Mouse (Mus musculus): Measurements from ENCODE around the gene Ahnak2. TPM values are rescaled to one million over a fixed set of nuclear protein-coding genes. Genes with fewer than 3 reads are reported as not detected.

Ahnak2 gene
- polyA plus RNA-seq, 1 experiment = 0.83 TPM

- no peaks in the 10 kb centered on the region for H3K4me1 ChIP-seq (ENCODE audit: control insufficient read depth, insufficient read depth, insufficient read length)
- TF ChIP-seq CTCF (IDR thresholded peaks at IDR 0.05; ENCODE audit: extremely low read depth, insufficient read depth, insufficient read length, insufficient replicate concordance) (no peak), POLR2A (IDR thresholded peaks at IDR 0.05; ENCODE audit: low read depth, low read length) (no peak)
- no peak for DNase-seq (ENCODE audit: low read depth in 1 of 2, low spot score in 2 of 2)
- H3K27me3 ChIP-seq (ENCODE audit: control insufficient read depth, insufficient read depth, low read length) = no peaks in the 10 kb centered on the region
- H3K27ac ChIP-seq (ENCODE audit: insufficient read depth, low read length) = no peak overlapping the region
- H3K4me3 ChIP-seq (ENCODE audit: extremely low read depth, insufficient read depth, insufficient read length) = no peak overlapping the region
- peaks cover 29% of the 10 kb centered on the region for H3K36me3 ChIP-seq (ENCODE audit: control insufficient read depth, insufficient read depth, low read length)
- WGBS = 84% methylated on average over 6 of the region's 6 CpGs
These were observed 33.4 kb downstream of the Ahnak2 start for GRCm38 (mm10) chr12:112769031-112769430.

DNA sequence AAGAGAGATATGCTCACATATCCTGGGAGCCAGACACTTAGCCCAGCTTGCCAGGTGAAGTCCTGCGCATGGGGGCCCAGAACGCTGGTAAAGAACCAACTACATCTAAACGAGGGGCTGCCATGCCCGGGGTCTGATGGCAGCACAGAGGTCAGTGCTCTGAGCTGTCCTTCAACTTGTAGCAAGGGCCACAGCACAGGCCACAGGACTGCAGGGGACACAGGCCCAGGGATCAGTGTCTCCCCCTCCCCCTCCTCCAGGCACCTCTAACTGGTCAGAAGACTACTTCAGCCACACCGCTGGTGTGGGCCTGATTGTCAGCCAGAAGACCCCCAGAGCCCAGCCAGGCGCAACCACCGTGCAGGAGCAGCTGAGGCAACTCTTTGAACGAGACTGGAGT, 34.3 kb downstream of the Ahnak2 start:
- Histone ChIP-seq H3K27ac (ENCODE audit: insufficient read depth, low read length) (no peak overlapping the region), H3K27me3 (ENCODE audit: control insufficient read depth, insufficient read depth, low read length) (no peaks in the 10 kb centered on the region), H3K4me3 (ENCODE audit: extremely low read depth, insufficient read depth, insufficient read length) (no peak overlapping the region), H3K36me3 (ENCODE audit: control insufficient read depth, insufficient read depth, low read length) (peaks cover 33% of the 10 kb centered on the region), H3K4me1 (ENCODE audit: control insufficient read depth, insufficient read depth, insufficient read length) (no peaks in the 10 kb centered on the region)
- 88% methylated on average over 8 of the region's 8 CpGs for WGBS
- DNase-seq (ENCODE audit: low read depth in 1 of 2, low spot score in 2 of 2) = no peak
- TF ChIP-seq CTCF (IDR thresholded peaks at IDR 0.05; ENCODE audit: extremely low read depth, insufficient read depth, insufficient read length, insufficient replicate concordance) = no peak
- no peak for TF ChIP-seq POLR2A (IDR thresholded peaks at IDR 0.05; ENCODE audit: low read depth, low read length)

DNA sequence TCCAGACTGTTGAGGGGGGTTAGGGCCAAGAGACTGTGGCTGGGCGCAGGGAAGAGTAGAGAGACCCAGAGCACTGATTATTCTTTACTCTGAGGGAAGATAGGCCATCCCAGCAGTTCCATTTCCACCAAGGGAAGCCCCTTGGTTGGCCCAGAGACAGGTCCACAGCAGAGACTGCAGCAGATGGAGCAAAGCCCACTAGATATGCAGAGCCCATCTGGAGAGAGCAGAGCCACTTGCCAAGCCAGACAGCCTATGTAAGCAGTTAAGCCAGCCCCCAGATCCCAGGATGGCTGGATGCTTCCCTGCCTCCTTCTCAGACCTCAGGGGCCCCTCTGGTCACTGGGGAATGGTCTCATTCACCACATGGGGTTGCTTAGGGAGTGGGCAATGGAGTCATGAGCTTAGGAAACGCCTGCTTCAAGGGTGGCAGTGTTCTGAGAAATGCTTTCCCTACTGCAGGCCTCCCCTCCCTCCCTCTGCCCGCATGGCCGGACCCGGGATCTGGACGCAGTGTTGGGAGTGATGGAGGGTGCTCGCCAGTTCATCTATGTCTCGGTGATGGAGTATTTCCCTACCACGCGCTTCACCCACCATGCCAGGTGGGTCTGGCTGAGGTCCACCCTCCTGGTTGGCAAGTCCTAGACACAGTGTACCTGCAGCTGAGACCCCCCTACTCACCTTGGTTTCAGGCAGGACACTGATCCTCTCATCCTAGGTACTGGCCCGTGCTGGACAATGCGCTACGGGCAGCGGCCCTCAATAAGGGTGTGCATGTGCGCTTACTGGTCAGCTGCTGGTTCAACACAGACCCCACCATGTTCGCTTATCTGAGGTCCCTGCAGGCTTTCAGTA, 35.2 kb downstream of the Ahnak2 start:
- Histone ChIP-seq H3K27me3 (ENCODE audit: control insufficient read depth, insufficient read depth, low read length) (no peaks in the 10 kb centered on the region), H3K36me3 (ENCODE audit: control insufficient read depth, insufficient read depth, low read length) (peaks cover 33% of the 10 kb centered on the region), H3K4me1 (ENCODE audit: control insufficient read depth, insufficient read depth, insufficient read length) (no peaks in the 10 kb centered on the region), H3K27ac (ENCODE audit: insufficient read depth, low read length) (no peak overlapping the region), H3K4me3 (ENCODE audit: extremely low read depth, insufficient read depth, insufficient read length) (no peak overlapping the region)
- TF ChIP-seq CTCF (IDR thresholded peaks at IDR 0.05; ENCODE audit: extremely low read depth, insufficient read depth, insufficient read length, insufficient replicate concordance) (no peak), POLR2A (IDR thresholded peaks at IDR 0.05; ENCODE audit: low read depth, low read length) (no peak)
- 93% methylated on average over 16 of the region's 16 CpGs for WGBS
- DNase-seq (ENCODE audit: low read depth in 1 of 2, low spot score in 2 of 2) = no peak

GRCm38 (mm10) chr12:112766586-112766985, 35.9 kb downstream of the Ahnak2 start:
- Histone ChIP-seq H3K4me3 (ENCODE audit: extremely low read depth, insufficient read depth, insufficient read length) (no peak overlapping the region), H3K4me1 (ENCODE audit: control insufficient read depth, insufficient read depth, insufficient read length) (no peaks in the 10 kb centered on the region), H3K27me3 (ENCODE audit: control insufficient read depth, insufficient read depth, low read length) (no peaks in the 10 kb centered on the region), H3K27ac (ENCODE audit: insufficient read depth, low read length) (no peak overlapping the region), H3K36me3 (ENCODE audit: control insufficient read depth, insufficient read depth, low read length) (peaks cover 33% of the 10 kb centered on the region)
- no peak for DNase-seq (ENCODE audit: low read depth in 1 of 2, low spot score in 2 of 2)
- 98% methylated on average over 7 of the region's 7 CpGs for WGBS
- TF ChIP-seq CTCF (IDR thresholded peaks at IDR 0.05; ENCODE audit: extremely low read depth, insufficient read depth, insufficient read length, insufficient replicate concordance) (no peak), POLR2A (IDR thresholded peaks at IDR 0.05; ENCODE audit: low read depth, low read length) (no peak)

DNA sequence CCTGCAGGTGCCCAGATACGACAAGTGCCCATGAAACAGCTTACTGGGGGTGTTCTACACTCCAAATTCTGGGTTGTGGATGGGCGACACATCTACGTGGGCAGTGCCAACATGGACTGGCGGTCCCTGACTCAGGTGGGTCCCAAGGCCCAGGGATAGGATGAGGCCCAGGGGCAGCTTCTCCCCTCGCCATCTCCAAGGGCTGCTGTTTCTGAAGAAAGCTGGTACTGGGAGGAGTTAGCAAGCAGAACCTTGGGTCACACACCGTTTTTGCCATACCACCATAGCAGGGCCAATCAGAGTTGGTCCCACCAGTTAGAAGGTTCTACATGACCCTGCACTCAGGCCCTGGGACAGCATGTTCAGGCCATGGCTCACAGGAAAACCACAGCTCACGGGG, 37.5 kb downstream of the Ahnak2 start:
- WGBS = 85% methylated on average over 7 of the region's 7 CpGs
- no peaks in the 10 kb centered on the region for H3K27me3 ChIP-seq (ENCODE audit: control insufficient read depth, insufficient read depth, low read length)
- no peak overlapping the region for H3K27ac ChIP-seq (ENCODE audit: insufficient read depth, low read length)
- no peak overlapping the region for H3K4me3 ChIP-seq (ENCODE audit: extremely low read depth, insufficient read depth, insufficient read length)
- no peak for DNase-seq (ENCODE audit: low read depth in 1 of 2, low spot score in 2 of 2)
- H3K36me3 ChIP-seq (ENCODE audit: control insufficient read depth, insufficient read depth, low read length) = peaks cover 33% of the 10 kb centered on the region
- H3K4me1 ChIP-seq (ENCODE audit: control insufficient read depth, insufficient read depth, insufficient read length) = no peaks in the 10 kb centered on the region
- no peak for TF ChIP-seq POLR2A (IDR thresholded peaks at IDR 0.05; ENCODE audit: low read depth, low read length)
- no peak for TF ChIP-seq CTCF (IDR thresholded peaks at IDR 0.05; ENCODE audit: extremely low read depth, insufficient read depth, insufficient read length, insufficient replicate concordance)

DNA sequence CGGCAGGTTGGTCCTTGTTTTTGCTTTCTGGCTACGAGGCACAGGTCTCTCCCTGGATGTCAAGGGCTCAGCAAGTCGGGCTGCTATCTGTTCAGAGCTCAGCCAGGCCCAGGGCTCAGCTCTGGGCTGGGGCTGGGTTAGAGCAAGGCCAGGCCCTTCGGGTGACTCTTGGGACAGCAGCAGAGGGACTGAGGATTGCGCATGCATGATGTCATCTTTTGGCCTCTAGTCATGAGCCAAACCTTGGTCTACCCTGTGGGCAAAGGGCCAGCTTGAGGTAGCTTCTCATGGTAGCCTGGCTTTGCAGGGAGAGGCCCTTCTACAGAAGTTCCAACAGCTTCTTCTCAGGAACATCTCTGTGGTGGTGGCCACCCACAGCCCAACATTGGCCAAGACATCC, 38.3 kb downstream of the Ahnak2 start:
- Histone ChIP-seq H3K4me1 (ENCODE audit: control insufficient read depth, insufficient read depth, insufficient read length) (no peaks in the 10 kb centered on the region), H3K27me3 (ENCODE audit: control insufficient read depth, insufficient read depth, low read length) (no peaks in the 10 kb centered on the region), H3K27ac (ENCODE audit: insufficient read depth, low read length) (no peak overlapping the region), H3K36me3 (ENCODE audit: control insufficient read depth, insufficient read depth, low read length) (peaks cover 33% of the 10 kb centered on the region), H3K4me3 (ENCODE audit: extremely low read depth, insufficient read depth, insufficient read length) (no peak overlapping the region)
- TF ChIP-seq POLR2A (IDR thresholded peaks at IDR 0.05; ENCODE audit: low read depth, low read length) = no peak
- no peak for TF ChIP-seq CTCF (IDR thresholded peaks at IDR 0.05; ENCODE audit: extremely low read depth, insufficient read depth, insufficient read length, insufficient replicate concordance)
- peak in 1 of 2 experiments; percentile 1 for DNase-seq (ENCODE audit: low read depth in 1 of 2, low spot score in 2 of 2)
- WGBS = 84% methylated on average over 5 of the region's 5 CpGs

DNA sequence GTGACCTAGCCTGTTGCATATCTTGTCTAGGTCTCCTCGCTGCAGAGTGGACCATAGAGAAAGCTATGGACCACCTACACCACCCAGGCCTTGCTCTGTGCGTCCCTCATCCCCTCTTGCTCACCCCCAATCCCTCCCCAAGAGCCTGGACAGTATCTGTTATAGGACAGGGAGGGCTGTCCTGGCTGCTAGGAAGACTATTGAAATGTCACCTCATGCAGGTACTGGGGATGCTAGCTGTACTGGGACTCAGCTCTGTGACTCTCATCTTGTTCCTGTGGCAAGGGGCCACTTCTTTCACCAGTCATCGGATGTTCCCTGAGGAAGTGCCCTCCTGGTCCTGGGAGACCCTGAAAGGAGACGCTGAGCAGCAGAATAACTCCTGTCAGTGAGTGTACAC, 39.3 kb downstream of the Ahnak2 start:
- DNase-seq (ENCODE audit: low read depth in 1 of 2, low spot score in 2 of 2) = peak in 1 of 2 experiments; percentile 2
- Histone ChIP-seq H3K4me3 (ENCODE audit: extremely low read depth, insufficient read depth, insufficient read length) (no peak overlapping the region), H3K36me3 (ENCODE audit: control insufficient read depth, insufficient read depth, low read length) (peaks cover 28% of the 10 kb centered on the region), H3K27me3 (ENCODE audit: control insufficient read depth, insufficient read depth, low read length) (no peaks in the 10 kb centered on the region), H3K27ac (ENCODE audit: insufficient read depth, low read length) (no peak overlapping the region), H3K4me1 (ENCODE audit: control insufficient read depth, insufficient read depth, insufficient read length) (no peaks in the 10 kb centered on the region)
- 87% methylated on average over 4 of the region's 4 CpGs for WGBS
- TF ChIP-seq POLR2A (IDR thresholded peaks at IDR 0.05; ENCODE audit: low read depth, low read length) = no peak
- no peak for TF ChIP-seq CTCF (IDR thresholded peaks at IDR 0.05; ENCODE audit: extremely low read depth, insufficient read depth, insufficient read length, insufficient replicate concordance)

Data from spleen, adult 2 months (tissue).